Mouse (Mus musculus): ENCODE measurements around the gene Fads3.

- TF ChIP-seq CTCF (IDR thresholded peaks at IDR 0.05; ENCODE audit: low read depth, low read length) (no peak), POLR2AphosphoS5 (IDR thresholded peaks at IDR 0.05; ENCODE audit: insufficient replicate concordance, low read depth, low read length) (no peak)
These were observed 2.3 kb downstream of the Fads3 start for GRCm38 (mm10) chr19:10043643-10044042.
